Mouse (Mus musculus) embryonic facial prominence, embryonic 10.5 days (tissue): Measurements from ENCODE around the gene Dclk2. TPM values are rescaled to one million over a fixed set of nuclear protein-coding genes. Genes with fewer than 3 reads are reported as not detected.
A peak's percentile ranks its signal among the peaks of the same experiment; 100 is the strongest.

Experiments
- DNase-seq: peaks from one replicate; pipeline ENCODE4 v3.0.0-alpha.2; 2017; ENCODE audit warnings: low spot score
- H3K27ac ChIP-seq: fragments of 300-500 bp; sonication (generic); replicated peaks from 2 replicates; pipeline ENCODE4 v1.5.1; 2016; ENCODE audit warnings: mild to moderate bottlenecking
- H3K27me3 ChIP-seq: fragments of 300-500 bp; sonication (generic); replicated peaks from 2 replicates; pipeline ENCODE4 v1.6.1; 2016; ENCODE audit warnings: low read depth, mild to moderate bottlenecking; ENCODE audit not compliant: poor library complexity, severe bottlenecking
- H3K36me3 ChIP-seq: fragments of 300-500 bp; sonication (generic); replicated peaks from 2 replicates; pipeline ENCODE4 v1.6.1; 2016; ENCODE audit warnings: mild to moderate bottlenecking, moderate library complexity
- H3K4me1 ChIP-seq: fragments of 300-500 bp; sonication (generic); 2 replicates; pipeline ENCODE4 v1.6.1; 2016
- H3K4me3 ChIP-seq: fragments of 300-500 bp; sonication (generic); 2 replicates; pipeline ENCODE4 v1.5.1; 2016; ENCODE audit warnings: mild to moderate bottlenecking, moderate library complexity
- H3K9me3 ChIP-seq: fragments of 300-500 bp; sonication (generic); 2 replicates; pipeline ENCODE4 v1.6.1; 2016; ENCODE audit warnings: mild to moderate bottlenecking
- WGBS: fragments of 180-500 bp; shearing (Covaris S2); methylation state at CpG from one replicate; pipeline ENCODE4 v1.1.7; 2016; 5-methylcytosine and 5-hydroxymethylcytosine counted together
- polyA plus RNA-seq: library from polyadenylated mRNA; unstranded; fragments of >200 nt; fragmentation: Nextera tagmentation; extraction: Ambion mirVana; gene quantifications from 2 replicates; pipeline ENCODE4 v1.2.1, GENCODE M21; 2016

Gene Dclk2
- polyA plus RNA-seq, 1 experiment from 2014 or later, result 14.2 TPM

- Histone ChIP-seq H3K27me3 (no peaks in the 10 kb centered on the region), H3K36me3 (no peaks in the 10 kb centered on the region), H3K27ac (no peak overlapping the region), H3K4me3 (no peak overlapping the region), H3K4me1 (no peaks in the 10 kb centered on the region), H3K9me3 (0 out of 2 replicates have a peak, but pooled peaks cover 4% of the 10 kb centered on the region)
- WGBS, result 92% methylated on average over 6 of the region's 6 CpGs
- DNase-seq, result no peak
Measured at GRCm38 (mm10) chr3:86883985-86884384, 36.7 kb downstream of the Dclk2 start.

- Histone ChIP-seq H3K27ac (no peak overlapping the region), H3K36me3 (no peaks in the 10 kb centered on the region), H3K27me3 (no peaks in the 10 kb centered on the region), H3K4me3 (no peak overlapping the region), H3K4me1 (peaks cover 26% of the 10 kb centered on the region), H3K9me3 (no peaks in the 10 kb centered on the region)
- DNase-seq, result no peak
- 61% methylated on average over 5 of the region's 5 CpGs for WGBS
Measured at GRCm38 (mm10) chr3:86875912-86876311, 44.7 kb downstream of the Dclk2 start.

GRCm38 (mm10) chr3:86873092-86873600 is 47.5 kb downstream of the Dclk2 start:
- peak overlapping the region; percentile 25; the same call in 1 of the 2 replicates for H3K27ac ChIP-seq
- no peak overlapping the region for H3K4me3 ChIP-seq
- no peak for DNase-seq
- H3K4me1 ChIP-seq, result peaks cover 32% of the 10 kb centered on the region
- no peaks in the 10 kb centered on the region for H3K9me3 ChIP-seq
- no peaks in the 10 kb centered on the region for H3K36me3 ChIP-seq
- 80% methylated on average over 6 of the region's 6 CpGs for WGBS
- H3K27me3 ChIP-seq, result no peaks in the 10 kb centered on the region

DNA sequence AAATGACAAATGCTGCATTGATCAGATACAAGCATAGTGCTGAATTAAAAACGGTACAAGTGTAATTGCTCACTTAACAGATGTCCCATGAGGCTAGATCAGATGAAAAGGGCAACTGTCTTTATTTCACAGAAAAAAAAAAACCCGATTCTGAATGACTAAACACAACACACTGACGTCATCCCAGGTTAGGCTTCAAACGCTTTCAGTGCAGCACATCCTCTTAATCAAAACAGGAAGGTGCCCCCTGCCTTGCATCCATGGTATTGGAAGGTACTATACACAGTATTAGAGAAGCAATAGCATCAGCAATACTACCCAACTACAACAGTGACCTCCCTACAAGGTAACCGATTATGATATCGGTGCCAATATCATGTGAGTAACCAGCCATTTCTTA is 49.7 kb downstream of the Dclk2 start:
- Histone ChIP-seq H3K36me3 (no peaks in the 10 kb centered on the region), H3K4me1 (peaks cover 27% of the 10 kb centered on the region), H3K27ac (peak overlapping the region; percentile 35; the same call in 1 of the 2 replicates), H3K4me3 (no peak overlapping the region), H3K9me3 (no peaks in the 10 kb centered on the region), H3K27me3 (no peaks in the 10 kb centered on the region)
- WGBS, result 66% methylated on average over 6 of the region's 6 CpGs
- no peak for DNase-seq

- 54% methylated on average over 3 of the region's 3 CpGs for WGBS
- no peak for DNase-seq
- Histone ChIP-seq H3K9me3 (no peaks in the 10 kb centered on the region), H3K27me3 (no peaks in the 10 kb centered on the region), H3K4me3 (no peak overlapping the region), H3K36me3 (no peaks in the 10 kb centered on the region), H3K27ac (0 out of 2 replicates have a peak overlapping the region, but pooled peaks have one; percentile 2), H3K4me1 (peaks cover 21% of the 10 kb centered on the region)
Measured at GRCm38 (mm10) chr3:86870411-86870810, 50.2 kb downstream of the Dclk2 start.

GRCm38 (mm10) chr3:86868721-86869120 is 51.9 kb downstream of the Dclk2 start:
- Histone ChIP-seq H3K27me3 (no peaks in the 10 kb centered on the region), H3K4me3 (no peak overlapping the region), H3K27ac (no peak overlapping the region), H3K36me3 (no peaks in the 10 kb centered on the region), H3K9me3 (no peaks in the 10 kb centered on the region), H3K4me1 (peaks cover 20% of the 10 kb centered on the region)
- DNase-seq, result no peak
- 90% methylated on average over 3 of the region's 3 CpGs for WGBS

- no peaks in the 10 kb centered on the region for H3K9me3 ChIP-seq
- H3K27me3 ChIP-seq, result no peaks in the 10 kb centered on the region
- H3K27ac ChIP-seq, result peak overlapping the region; percentile 80
- H3K36me3 ChIP-seq, result no peaks in the 10 kb centered on the region
- peak; percentile 27 for DNase-seq
- peak overlapping the region; percentile 36 for H3K4me3 ChIP-seq
- peaks cover 42% of the 10 kb centered on the region for H3K4me1 ChIP-seq
- 25% methylated on average over 10 of the region's 10 CpGs for WGBS
Measured at GRCm38 (mm10) chr3:86863327-86864008, 57.2 kb downstream of the Dclk2 start.

GRCm38 (mm10) chr3:86862939-86863311 is 57.7 kb downstream of the Dclk2 start:
- H3K4me3 ChIP-seq, result peak overlapping the region; percentile 36
- no peaks in the 10 kb centered on the region for H3K36me3 ChIP-seq
- WGBS, result 7% methylated on average over 3 of the region's 3 CpGs
- DNase-seq, result peak; percentile 78
- H3K9me3 ChIP-seq, result no peaks in the 10 kb centered on the region
- no peaks in the 10 kb centered on the region for H3K27me3 ChIP-seq
- H3K27ac ChIP-seq, result peak overlapping the region; percentile 80
- peaks cover 45% of the 10 kb centered on the region for H3K4me1 ChIP-seq

- 72% methylated on average over 10 of the region's 10 CpGs for WGBS
- DNase-seq, result no peak
- Histone ChIP-seq H3K4me3 (peak overlapping the region; percentile 36; the same call in 1 of the 2 replicates), H3K27ac (peak overlapping the region; percentile 80), H3K4me1 (peaks cover 45% of the 10 kb centered on the region), H3K36me3 (no peaks in the 10 kb centered on the region), H3K9me3 (no peaks in the 10 kb centered on the region), H3K27me3 (no peaks in the 10 kb centered on the region)
Measured at GRCm38 (mm10) chr3:86862245-86862938, 58.3 kb downstream of the Dclk2 start.

DNA sequence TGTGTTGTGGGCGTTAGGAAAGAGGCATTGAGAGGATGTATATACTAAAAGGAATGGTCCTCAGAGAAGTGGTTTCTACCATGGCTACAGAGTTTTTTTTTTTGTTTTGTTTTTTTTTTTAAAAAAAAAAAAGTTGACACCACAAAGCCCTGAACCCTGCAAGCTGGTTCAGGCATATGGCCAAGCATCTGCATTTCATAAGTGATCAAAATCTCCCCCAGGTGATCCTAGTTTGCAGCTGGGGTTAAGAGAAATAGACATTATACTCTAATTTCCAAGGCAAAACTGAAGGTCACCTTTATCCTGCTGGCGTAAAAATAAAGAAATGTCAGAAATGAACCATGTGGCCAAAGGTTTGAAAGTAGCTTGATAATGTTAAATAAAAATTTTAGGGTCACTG is 60.9 kb downstream of the Dclk2 start:
- H3K4me3 ChIP-seq, result no peak overlapping the region
- peaks cover 46% of the 10 kb centered on the region for H3K4me1 ChIP-seq
- H3K9me3 ChIP-seq, result no peaks in the 10 kb centered on the region
- H3K27ac ChIP-seq, result no peak overlapping the region
- no peaks in the 10 kb centered on the region for H3K36me3 ChIP-seq
- DNase-seq, result no peak
- WGBS, result 72% methylated on average over 2 of the region's 2 CpGs
- no peaks in the 10 kb centered on the region for H3K27me3 ChIP-seq

- H3K36me3 ChIP-seq, result no peaks in the 10 kb centered on the region
- H3K9me3 ChIP-seq, result no peaks in the 10 kb centered on the region
- WGBS, result 94% methylated on average over 5 of the region's 5 CpGs
- peaks cover 55% of the 10 kb centered on the region for H3K4me1 ChIP-seq
- H3K4me3 ChIP-seq, result no peak overlapping the region
- DNase-seq, result no peak
- no peak overlapping the region for H3K27ac ChIP-seq
- H3K27me3 ChIP-seq, result no peaks in the 10 kb centered on the region
Measured at GRCm38 (mm10) chr3:86858699-86859098, 62.0 kb downstream of the Dclk2 start.

- no peaks in the 10 kb centered on the region for H3K9me3 ChIP-seq
- WGBS, result 79% methylated on average over 8 of the region's 8 CpGs
- H3K27ac ChIP-seq, result 0 out of 2 replicates have a peak overlapping the region, but pooled peaks have one; percentile 14
- no peaks in the 10 kb centered on the region for H3K27me3 ChIP-seq
- no peaks in the 10 kb centered on the region for H3K36me3 ChIP-seq
- no peak for DNase-seq
- peaks cover 55% of the 10 kb centered on the region for H3K4me1 ChIP-seq
- no peak overlapping the region for H3K4me3 ChIP-seq
Measured at GRCm38 (mm10) chr3:86857833-86858398, 62.7 kb downstream of the Dclk2 start.
